Mouse (Mus musculus) left cerebral cortex, adult 2 months (tissue): ENCODE data around the gene Nsun2. TPM values are rescaled to one million over a fixed set of nuclear protein-coding genes. Genes with fewer than 3 reads are reported as not detected.

Experiments
- DNase-seq, 2 experiments: peaks; one replicate each; pipeline ENCODE4 v3.0.0; 2021 to 2022; ENCODE audit warnings: low spot score in 2 of 2, mixed read lengths in 1 of 2; ENCODE audit errors: extremely low spot score in 1 of 2
- H3K27ac ChIP-seq: fragments of 200-600 bp; 2 replicates; pipeline ENCODE4 v1.8.1; 2022
- H3K4me3 ChIP-seq: fragments of 200-600 bp; 2 replicates; pipeline ENCODE4 v1.8.1; 2022
- CTCF ChIP-seq: fragments of 200-600 bp; IDR thresholded peaks from 2 replicates; pipeline ENCODE4 v1.8.1; 2022; ENCODE audit warnings: antibody characterized with exemption, mild to moderate bottlenecking, moderate library complexity
- intact Hi-C: fragments of 180-260 bp; cut with DNase I; formaldehyde crosslinking; loops from one replicate; pipeline ENCODE4 v1.15.1; 2025
- total RNA-seq, 2 experiments: library from RNA; stranded (reverse); gene quantifications; 2 replicates each; pipeline ENCODE4 v1.2.3; 2021

Nsun2 gene
- total RNA-seq, 2 experiments from 2014 or later: 83.2 to 93.0 TPM

- Histone ChIP-seq H3K4me3 (no peak overlapping the region), H3K27ac (no peak overlapping the region)
- DNase-seq: no peak
- TF ChIP-seq CTCF: no peak
- intact Hi-C loops: loop anchor here (5.0 kb wide), 1 partner anchor 46 kb away; no protein-coding TSS in a partner anchor
Observed at GRCm38 (mm10) chr13:69506341-69507086, 27.0 kb upstream of the Nsun2 start.

- TF ChIP-seq CTCF: no peak
- intact Hi-C loops: loop anchor here (5.0 kb wide), 1 partner anchor 45 kb away; no protein-coding TSS in a partner anchor
- no peak overlapping the region for H3K27ac ChIP-seq
- H3K4me3 ChIP-seq: no peak overlapping the region
- no peak for DNase-seq
Observed at GRCm38 (mm10) chr13:69507666-69508065, 25.9 kb upstream of the Nsun2 start.

GRCm38 (mm10) chr13:69509391-69510244 lies 23.9 kb upstream of the Nsun2 start:
- no peak overlapping the region for H3K27ac ChIP-seq
- no peak overlapping the region for H3K4me3 ChIP-seq
- intact Hi-C loops: loop anchor here (2.0 to 5.0 kb wide), 3 partner anchors 43 to 145 kb away; no protein-coding TSS in a partner anchor
- DNase-seq: no peak
- TF ChIP-seq CTCF: peak; percentile 83

GRCm38 (mm10) chr13:69515091-69515490 lies 18.5 kb upstream of the Nsun2 start:
- no peak overlapping the region for H3K27ac ChIP-seq
- H3K4me3 ChIP-seq: no peak overlapping the region
- intact Hi-C loops: no loop called here
- DNase-seq: no peak
- no peak for TF ChIP-seq CTCF

- no peak for TF ChIP-seq CTCF
- Histone ChIP-seq H3K27ac (no peak overlapping the region), H3K4me3 (no peak overlapping the region)
- intact Hi-C loops: no loop called here
- no peak for DNase-seq
Observed at GRCm38 (mm10) chr13:69517445-69517844, 16.1 kb upstream of the Nsun2 start.

GRCm38 (mm10) chr13:69519137-69519536 lies 14.4 kb upstream of the Nsun2 start:
- no peak for TF ChIP-seq CTCF
- intact Hi-C loops: no loop called here
- no peak overlapping the region for H3K27ac ChIP-seq
- no peak overlapping the region for H3K4me3 ChIP-seq
- no peak for DNase-seq

GRCm38 (mm10) chr13:69522161-69522791 lies 11.3 kb upstream of the Nsun2 start:
- Histone ChIP-seq H3K27ac (peak overlapping the region; percentile 21; the same call in 1 of the 2 replicates), H3K4me3 (no peak overlapping the region)
- DNase-seq: no peak
- no peak for TF ChIP-seq CTCF
- intact Hi-C loops: no loop called here

- peak overlapping the region; percentile 63 for H3K27ac ChIP-seq
- DNase-seq: no peak
- TF ChIP-seq CTCF: no peak
- H3K4me3 ChIP-seq: no peak overlapping the region
- intact Hi-C loops: no loop called here
Observed at GRCm38 (mm10) chr13:69523444-69524157, 9.9 kb upstream of the Nsun2 start.

- H3K27ac ChIP-seq: peak overlapping the region; percentile 63
- no peak for DNase-seq
Observed at GRCm38 (mm10) chr13:69524158-69524530, 9.4 kb upstream of the Nsun2 start.

GRCm38 (mm10) chr13:69525867-69526266 lies 7.7 kb upstream of the Nsun2 start:
- TF ChIP-seq CTCF: no peak
- DNase-seq: no peak
- H3K4me3 ChIP-seq: no peak overlapping the region
- no peak overlapping the region for H3K27ac ChIP-seq
- intact Hi-C loops: no loop called here

More at GRCm38 (mm10) chr13:69524158-69524530, 9.4 kb upstream of the Nsun2 start:
- H3K4me3 ChIP-seq: no peak overlapping the region
- TF ChIP-seq CTCF: no peak
- intact Hi-C loops: no loop called here

- Histone ChIP-seq H3K4me3 (no peak overlapping the region), H3K27ac (no peak overlapping the region)
- intact Hi-C loops: no loop called here
- TF ChIP-seq CTCF: no peak
- no peak for DNase-seq
Observed at GRCm38 (mm10) chr13:69528531-69528930, 5.0 kb upstream of the Nsun2 start.
